Mouse (Mus musculus) ES-Bruce4 (cell line): ENCODE measurements around the gene Pfkfb3.

ENCODE experiments used
- CTCF ChIP-seq: IDR thresholded peaks from one replicate; pipeline ENCODE4 v1.8.1; 2011; ENCODE audit warnings: low read depth, low read length
- POLR2A ChIP-seq: IDR thresholded peaks from one replicate; pipeline ENCODE4 v1.8.1; 2011; ENCODE audit warnings: low read length; ENCODE audit not compliant: insufficient read depth

- TF ChIP-seq CTCF (no peak), POLR2A (no peak)
Measured at GRCm38 (mm10) chr2:11551726-11552125, 2.2 kb downstream of the Pfkfb3 start.
